Mouse (Mus musculus): ENCODE results near the gene Rnasel.

DNA sequence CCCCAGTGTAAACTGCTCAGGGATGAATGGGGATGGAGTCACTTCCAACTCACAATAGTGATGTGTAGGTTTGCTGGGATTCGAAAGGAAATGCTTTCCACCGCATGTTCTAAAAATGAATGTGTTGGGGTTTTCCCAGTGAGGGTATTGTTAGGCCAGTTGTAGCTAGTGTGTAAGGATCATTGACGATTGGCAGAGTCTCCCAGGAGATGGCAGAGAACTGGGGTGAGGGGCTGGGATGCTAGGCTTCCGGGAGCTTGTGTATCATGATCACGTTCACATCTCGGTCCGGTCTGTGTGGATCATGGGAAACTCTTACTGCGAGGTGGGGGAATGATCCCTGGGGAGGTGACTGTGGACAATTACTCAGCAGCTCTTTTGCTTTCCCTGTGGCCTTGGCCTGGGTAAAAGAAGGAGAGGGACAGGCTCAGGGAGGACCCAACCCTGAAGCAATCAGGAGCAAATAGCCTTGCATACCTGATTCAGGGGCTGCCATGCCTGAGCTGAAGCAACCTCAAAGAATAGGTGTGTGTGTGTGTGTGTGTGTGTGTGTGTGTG, 46.3 kb upstream of the Rnasel start:
- TF ChIP-seq POLR2A (IDR thresholded peaks at IDR 0.05; ENCODE audit: low read depth, low read length) (no peak), CTCF (IDR thresholded peaks at IDR 0.05; ENCODE audit: borderline replicate concordance, insufficient read depth, low read length) (no peak)
